Mouse (Mus musculus): Measurements from ENCODE around the gene Spry1. TPM values are rescaled to one million over a fixed set of nuclear protein-coding genes. Genes with fewer than 3 reads are reported as not detected.

Gene Spry1
- total and polyA plus RNA-seq, 2 experiments from 2014 or later = 7.8 to 26.4 TPM

GRCm38 (mm10) chr3:37641796-37642680 lies 2.3 kb downstream of the Spry1 start:
- Histone ChIP-seq H3K27me3 (ENCODE audit: insufficient read depth, low read length) (no peaks in the 10 kb centered on the region), H3K4me1 (ENCODE audit: insufficient read depth) (peaks cover 4% of the 10 kb centered on the region; the same call in 1 of the 2 replicates), H3K4me2 (ENCODE audit: low read depth) (peak overlapping the region; percentile 80), H3K4me3 (ENCODE audit: low read depth, low read length) (peak overlapping the region; percentile 72), H3K36me3 (ENCODE audit: insufficient read depth) (peaks cover 16% of the 10 kb centered on the region), H3K27ac (ENCODE audit: low read depth, low read length) (no peak overlapping the region), H3K9me3 (ENCODE audit: low read length) (no peaks in the 10 kb centered on the region), H3K9ac (0 out of 2 replicates have a peak overlapping the region, but pooled peaks have one; percentile 70)
- TF ChIP-seq CTCF (IDR thresholded peaks at IDR 0.05; ENCODE audit: low read depth) = no peak
- 40% methylated on average over 20 of the region's 20 CpGs for WGBS
- ATAC-seq (no peak), DNase-seq (no peak)

DNA sequence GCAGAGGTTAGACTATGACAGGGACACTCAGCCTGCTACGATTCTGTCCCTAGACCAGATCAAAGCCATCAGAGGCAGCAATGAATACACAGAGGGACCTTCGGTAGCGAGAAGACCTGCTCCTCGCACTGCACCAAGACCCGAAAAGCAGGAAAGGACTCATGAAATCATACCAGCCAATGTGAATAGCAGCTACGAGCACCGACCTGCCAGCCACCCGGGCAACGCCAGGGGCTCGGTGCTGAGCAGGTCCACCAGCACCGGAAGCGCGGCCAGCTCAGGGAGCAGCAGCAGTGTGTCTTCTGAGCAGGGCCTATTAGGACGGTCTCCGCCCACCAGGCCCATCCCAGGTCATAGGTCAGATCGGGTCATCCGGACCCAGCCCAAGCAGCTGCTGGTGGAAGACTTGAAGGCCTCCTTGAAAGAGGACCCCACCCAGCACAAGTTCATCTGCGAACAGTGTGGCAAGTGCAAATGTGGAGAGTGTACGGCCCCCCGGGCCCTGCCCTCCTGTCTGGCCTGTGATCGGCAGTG lies 3.0 kb downstream of the Spry1 start:
- TF ChIP-seq CTCF (IDR thresholded peaks at IDR 0.05; ENCODE audit: low read depth) = no peak
- H3K4me1 ChIP-seq (ENCODE audit: insufficient read depth) = peaks cover 4% of the 10 kb centered on the region; the same call in 1 of the 2 replicates
- H3K9me3 ChIP-seq (ENCODE audit: low read length) = no peaks in the 10 kb centered on the region
- H3K36me3 ChIP-seq (ENCODE audit: insufficient read depth) = peaks cover 16% of the 10 kb centered on the region
- ATAC-seq (no peak), DNase-seq (no peak)
- no peaks in the 10 kb centered on the region for H3K27me3 ChIP-seq (ENCODE audit: insufficient read depth, low read length)
- H3K4me2 ChIP-seq (ENCODE audit: low read depth) = peak overlapping the region; percentile 80
- no peak overlapping the region for H3K27ac ChIP-seq (ENCODE audit: low read depth, low read length)
- WGBS = 80% methylated on average over 21 of the region's 21 CpGs
- no peak overlapping the region for H3K4me3 ChIP-seq (ENCODE audit: low read depth, low read length)
- no peak overlapping the region for H3K9ac ChIP-seq

DNA sequence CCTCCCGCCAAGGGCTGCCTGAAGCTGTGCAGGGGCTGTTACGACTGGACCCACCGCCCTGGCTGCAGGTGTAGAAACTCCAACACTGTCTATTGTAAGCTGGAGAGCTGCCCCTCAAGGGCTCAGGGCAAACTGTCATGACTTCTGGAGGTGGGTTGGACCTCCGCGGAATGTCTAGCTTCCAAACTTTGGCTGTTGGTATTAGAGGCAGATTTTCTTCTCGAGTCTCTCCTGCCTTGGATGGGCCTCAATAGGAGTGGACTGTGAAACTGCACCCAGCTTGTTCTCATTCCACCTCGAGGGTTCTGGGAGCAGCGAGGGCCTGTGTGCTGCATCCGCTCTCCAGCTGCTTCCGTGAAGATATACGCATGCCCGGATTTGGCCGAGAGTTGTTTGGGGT lies 3.7 kb downstream of the Spry1 start:
- WGBS = 84% methylated on average over 13 of the region's 13 CpGs
- H3K4me3 ChIP-seq (ENCODE audit: low read depth, low read length) = no peak overlapping the region
- no peak overlapping the region for H3K9ac ChIP-seq
- ATAC-seq = no peak
- H3K4me2 ChIP-seq (ENCODE audit: low read depth) = peak overlapping the region; percentile 80; the same call in 1 of the 2 replicates
- H3K27me3 ChIP-seq (ENCODE audit: insufficient read depth, low read length) = no peaks in the 10 kb centered on the region
- no peak for TF ChIP-seq CTCF (IDR thresholded peaks at IDR 0.05; ENCODE audit: low read depth)
- H3K36me3 ChIP-seq (ENCODE audit: insufficient read depth) = peaks cover 16% of the 10 kb centered on the region
- DNase-seq = no peak
- H3K4me1 ChIP-seq (ENCODE audit: insufficient read depth) = peaks cover 4% of the 10 kb centered on the region; the same call in 1 of the 2 replicates
- H3K9me3 ChIP-seq (ENCODE audit: low read length) = no peaks in the 10 kb centered on the region
- no peak overlapping the region for H3K27ac ChIP-seq (ENCODE audit: low read depth, low read length)

DNA sequence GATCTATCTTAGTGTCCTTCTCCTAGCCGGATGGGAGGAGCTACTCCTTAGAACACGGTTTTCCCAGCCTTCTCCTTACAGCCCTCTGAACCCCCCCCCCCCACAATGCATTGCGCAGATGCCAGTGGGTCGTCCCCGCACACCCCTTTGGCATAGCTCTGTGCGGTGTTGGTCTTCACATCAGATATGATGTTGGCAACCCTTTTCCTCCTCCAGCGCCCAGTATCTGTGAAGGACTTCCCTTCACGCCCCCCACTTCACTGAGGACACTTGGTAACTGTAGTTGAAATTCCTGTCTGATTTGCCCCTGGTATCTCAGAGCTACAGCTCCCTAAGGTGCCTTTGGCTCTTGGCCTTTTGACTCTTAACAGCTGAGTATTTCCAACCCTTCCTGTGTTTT lies 4.2 kb downstream of the Spry1 start:
- Histone ChIP-seq H3K4me3 (ENCODE audit: low read depth, low read length) (no peak overlapping the region), H3K9ac (no peak overlapping the region), H3K27me3 (ENCODE audit: insufficient read depth, low read length) (no peaks in the 10 kb centered on the region), H3K27ac (ENCODE audit: low read depth, low read length) (no peak overlapping the region), H3K36me3 (ENCODE audit: insufficient read depth) (peaks cover 16% of the 10 kb centered on the region), H3K9me3 (ENCODE audit: low read length) (no peaks in the 10 kb centered on the region), H3K4me2 (ENCODE audit: low read depth) (no peak overlapping the region), H3K4me1 (ENCODE audit: insufficient read depth) (peaks cover 4% of the 10 kb centered on the region; the same call in 1 of the 2 replicates)
- ATAC-seq = no peak
- 81% methylated on average over 8 of the region's 8 CpGs for WGBS
- TF ChIP-seq CTCF (IDR thresholded peaks at IDR 0.05; ENCODE audit: low read depth) = no peak
- DNase-seq = no peak

DNA sequence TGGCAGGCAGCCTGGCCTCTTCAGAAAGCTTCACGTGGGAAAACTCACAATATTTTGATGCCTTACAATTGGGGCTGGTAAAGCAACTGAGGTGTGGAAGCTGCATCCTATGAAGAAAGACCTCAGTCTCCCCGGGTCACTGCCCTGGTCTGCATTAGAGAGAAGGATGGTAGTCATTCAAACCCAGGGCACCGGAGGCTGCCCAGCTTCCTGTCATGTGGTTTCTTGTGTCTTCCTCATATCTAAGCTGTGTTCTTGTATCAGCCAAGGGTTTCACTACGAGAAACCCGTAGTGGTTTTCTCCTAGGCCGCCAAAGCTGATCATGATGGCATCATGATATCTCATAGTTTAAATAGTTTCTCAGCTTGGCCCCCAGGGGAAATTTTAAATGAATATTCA lies 5.3 kb downstream of the Spry1 start:
- Histone ChIP-seq H3K36me3 (ENCODE audit: insufficient read depth) (peaks cover 16% of the 10 kb centered on the region), H3K9ac (no peak overlapping the region), H3K4me3 (ENCODE audit: low read depth, low read length) (no peak overlapping the region), H3K4me1 (ENCODE audit: insufficient read depth) (peaks cover 4% of the 10 kb centered on the region; the same call in 1 of the 2 replicates), H3K9me3 (ENCODE audit: low read length) (no peaks in the 10 kb centered on the region), H3K4me2 (ENCODE audit: low read depth) (no peak overlapping the region), H3K27me3 (ENCODE audit: insufficient read depth, low read length) (no peaks in the 10 kb centered on the region), H3K27ac (ENCODE audit: low read depth, low read length) (no peak overlapping the region)
- WGBS = 76% methylated on average over 6 of the region's 6 CpGs
- TF ChIP-seq CTCF (IDR thresholded peaks at IDR 0.05; ENCODE audit: low read depth) = no peak
- DNase-seq = no peak
- ATAC-seq = no peak

- H3K4me2 ChIP-seq (ENCODE audit: low read depth) = no peak overlapping the region
- peaks cover under 1% of the 10 kb centered on the region; the same call in 1 of the 2 replicates for H3K4me1 ChIP-seq (ENCODE audit: insufficient read depth)
- peaks cover 16% of the 10 kb centered on the region for H3K36me3 ChIP-seq (ENCODE audit: insufficient read depth)
- DNase-seq = no peak
- no peak for TF ChIP-seq CTCF (IDR thresholded peaks at IDR 0.05; ENCODE audit: low read depth)
- 91% methylated on average over 9 of the region's 9 CpGs for WGBS
- no peaks in the 10 kb centered on the region for H3K27me3 ChIP-seq (ENCODE audit: insufficient read depth, low read length)
- no peak overlapping the region for H3K27ac ChIP-seq (ENCODE audit: low read depth, low read length)
- no peaks in the 10 kb centered on the region for H3K9me3 ChIP-seq (ENCODE audit: low read length)
- H3K9ac ChIP-seq = no peak overlapping the region
- no peak overlapping the region for H3K4me3 ChIP-seq (ENCODE audit: low read depth, low read length)
- no peak for ATAC-seq
Measured at GRCm38 (mm10) chr3:37646221-37646620, 6.5 kb downstream of the Spry1 start.

- no peak overlapping the region for H3K4me2 ChIP-seq (ENCODE audit: low read depth)
- 65% methylated on average over 10 of the region's 10 CpGs for WGBS
- H3K27ac ChIP-seq (ENCODE audit: low read depth, low read length) = no peak overlapping the region
- no peaks in the 10 kb centered on the region for H3K27me3 ChIP-seq (ENCODE audit: insufficient read depth, low read length)
- ATAC-seq (no peak), DNase-seq (no peak)
- no peaks in the 10 kb centered on the region for H3K4me1 ChIP-seq (ENCODE audit: insufficient read depth)
- H3K9me3 ChIP-seq (ENCODE audit: low read length) = no peaks in the 10 kb centered on the region
- TF ChIP-seq CTCF (IDR thresholded peaks at IDR 0.05; ENCODE audit: low read depth) = no peak
- H3K36me3 ChIP-seq (ENCODE audit: insufficient read depth) = peaks cover 16% of the 10 kb centered on the region
- no peak overlapping the region for H3K9ac ChIP-seq
- no peak overlapping the region for H3K4me3 ChIP-seq (ENCODE audit: low read depth, low read length)
Measured at GRCm38 (mm10) chr3:37647225-37647624, 7.5 kb downstream of the Spry1 start.
